Mouse (Mus musculus): ENCODE measurements at regions not wholly inside any gene's neighbourhood (a gene's known extent, or its start where the extent isn't known, plus 50 kb on each side); places are given as distances from the start of the nearest gene placed in this dataset.
A peak's percentile ranks its signal among the peaks of the same experiment; 100 is the strongest.

DNA sequence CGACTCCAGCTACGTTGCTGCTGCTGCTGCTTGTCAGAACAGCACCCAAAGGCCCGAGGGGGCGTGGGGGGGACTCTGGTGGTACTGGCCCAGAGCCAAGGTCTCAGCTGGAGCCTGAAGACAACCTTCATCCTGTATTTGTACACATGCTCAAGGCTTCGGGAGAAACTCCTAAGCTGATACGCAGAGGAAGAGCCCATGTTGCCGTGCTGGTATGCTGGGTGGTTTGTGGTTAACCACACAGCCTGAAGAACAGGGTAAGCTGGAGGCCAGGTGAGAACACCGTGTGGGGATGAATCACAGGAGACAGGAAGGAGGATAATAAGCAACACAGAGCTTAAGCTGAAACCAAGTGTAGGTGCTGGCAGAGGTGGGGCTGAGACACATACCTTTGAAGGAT lies 68.9 kb upstream of the Atl2 start:
- ATAC-seq = no peak
- 80% methylated on average over 8 of the region's 8 CpGs for WGBS
- H3K36me3 ChIP-seq (ENCODE audit: control insufficient read depth, insufficient read depth) = no peaks in the 10 kb centered on the region

GRCm38 (mm10) chr17:79963330-79963729 lies 67.4 kb upstream of the Atl2 start:
- H3K9ac ChIP-seq (replicated peaks; ENCODE audit: low read depth, low read length) = no peak overlapping the region
- H3K9me3 ChIP-seq (ENCODE audit: control insufficient read depth, low read length) = no peaks in the 10 kb centered on the region
- H3K27ac ChIP-seq (ENCODE audit: low read length) = no peak overlapping the region
- no peak overlapping the region for H3K4me2 ChIP-seq (ENCODE audit: low read length)
- H3K36me3 ChIP-seq (ENCODE audit: control insufficient read depth, insufficient read depth) = no peaks in the 10 kb centered on the region
- no peaks in the 10 kb centered on the region for H3K4me1 ChIP-seq (replicated peaks; ENCODE audit: control insufficient read depth, insufficient read depth, low read length)
- no peak overlapping the region for H3K4me3 ChIP-seq (replicated peaks; ENCODE audit: low read length)
- ATAC-seq = no peak
- 84% methylated on average over 2 of the region's 2 CpGs for WGBS
- no peaks in the 10 kb centered on the region for H3K27me3 ChIP-seq (replicated peaks; ENCODE audit: control insufficient read depth, insufficient read depth, low read length)

More for the DNA sequence above, 68.9 kb upstream of the Atl2 start:
- no peaks in the 10 kb centered on the region for H3K4me1 ChIP-seq (replicated peaks; ENCODE audit: control insufficient read depth, insufficient read depth, low read length)
- no peak overlapping the region for H3K27ac ChIP-seq (ENCODE audit: low read length)
- H3K4me3 ChIP-seq (replicated peaks; ENCODE audit: low read length) = no peak overlapping the region
- no peaks in the 10 kb centered on the region for H3K27me3 ChIP-seq (replicated peaks; ENCODE audit: control insufficient read depth, insufficient read depth, low read length)
- H3K4me2 ChIP-seq (ENCODE audit: low read length) = no peak overlapping the region
- H3K9ac ChIP-seq (replicated peaks; ENCODE audit: low read depth, low read length) = no peak overlapping the region
- no peaks in the 10 kb centered on the region for H3K9me3 ChIP-seq (ENCODE audit: control insufficient read depth, low read length)

- Histone ChIP-seq H3K4me3 (replicated peaks; ENCODE audit: low read length) (no peak overlapping the region), H3K36me3 (ENCODE audit: control insufficient read depth, insufficient read depth) (no peaks in the 10 kb centered on the region), H3K27ac (ENCODE audit: low read length) (no peak overlapping the region), H3K27me3 (replicated peaks; ENCODE audit: control insufficient read depth, insufficient read depth, low read length) (no peaks in the 10 kb centered on the region), H3K4me1 (replicated peaks; ENCODE audit: control insufficient read depth, insufficient read depth, low read length) (no peaks in the 10 kb centered on the region), H3K9ac (replicated peaks; ENCODE audit: low read depth, low read length) (no peak overlapping the region), H3K4me2 (ENCODE audit: low read length) (no peak overlapping the region), H3K9me3 (ENCODE audit: control insufficient read depth, low read length) (no peaks in the 10 kb centered on the region)
- ATAC-seq = no peak
- WGBS = 83% methylated on average over 9 of the region's 9 CpGs
These were observed 65.5 kb upstream of the Atl2 start for GRCm38 (mm10) chr17:79961391-79961790.

DNA sequence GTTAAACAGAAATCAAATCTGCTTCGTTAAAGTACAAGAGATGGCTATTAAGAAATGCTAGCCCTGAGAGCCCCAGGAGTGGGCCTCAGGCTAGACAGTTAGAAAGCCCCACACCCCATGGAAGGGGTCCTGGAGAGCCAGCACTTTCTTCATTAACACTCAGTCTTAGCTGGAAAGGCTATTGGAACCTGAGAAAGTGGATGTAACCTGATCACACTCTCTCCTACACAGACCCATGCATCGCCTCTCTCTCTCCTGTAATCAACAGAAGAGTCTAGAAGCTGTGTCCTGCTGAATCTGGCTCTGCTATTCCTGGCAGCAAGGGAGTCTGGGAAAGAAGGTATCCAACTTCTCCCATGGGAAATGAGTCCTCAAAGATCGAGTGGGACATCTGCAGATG lies 64.8 kb upstream of the Atl2 start:
- Histone ChIP-seq H3K4me3 (replicated peaks; ENCODE audit: low read length) (no peak overlapping the region), H3K4me1 (replicated peaks; ENCODE audit: control insufficient read depth, insufficient read depth, low read length) (no peaks in the 10 kb centered on the region), H3K9ac (replicated peaks; ENCODE audit: low read depth, low read length) (no peak overlapping the region), H3K27ac (ENCODE audit: low read length) (no peak overlapping the region), H3K9me3 (ENCODE audit: control insufficient read depth, low read length) (no peaks in the 10 kb centered on the region), H3K4me2 (ENCODE audit: low read length) (no peak overlapping the region), H3K36me3 (ENCODE audit: control insufficient read depth, insufficient read depth) (no peaks in the 10 kb centered on the region), H3K27me3 (replicated peaks; ENCODE audit: control insufficient read depth, insufficient read depth, low read length) (no peaks in the 10 kb centered on the region)
- WGBS = 48% methylated on average over 3 of the region's 3 CpGs
- no peak for ATAC-seq

GRCm38 (mm10) chr17:79955267-79955666 lies 59.3 kb upstream of the Atl2 start:
- no peak overlapping the region for H3K9ac ChIP-seq (replicated peaks; ENCODE audit: low read depth, low read length)
- no peak for ATAC-seq
- WGBS = 44% methylated on average over 1 of the region's 1 CpGs

GRCm38 (mm10) chr17:79954624-79955244 lies 58.8 kb upstream of the Atl2 start:
- no peaks in the 10 kb centered on the region for H3K27me3 ChIP-seq (replicated peaks; ENCODE audit: control insufficient read depth, insufficient read depth, low read length)
- H3K36me3 ChIP-seq (ENCODE audit: control insufficient read depth, insufficient read depth) = no peaks in the 10 kb centered on the region
- H3K4me3 ChIP-seq (replicated peaks; ENCODE audit: low read length) = no peak overlapping the region
- H3K4me2 ChIP-seq (ENCODE audit: low read length) = no peak overlapping the region
- H3K27ac ChIP-seq (ENCODE audit: low read length) = no peak overlapping the region
- no peak overlapping the region for H3K9ac ChIP-seq (replicated peaks; ENCODE audit: low read depth, low read length)
- H3K4me1 ChIP-seq (replicated peaks; ENCODE audit: control insufficient read depth, insufficient read depth, low read length) = peaks cover 17% of the 10 kb centered on the region
- 44% methylated on average over 6 of the region's 6 CpGs for WGBS
- H3K9me3 ChIP-seq (ENCODE audit: control insufficient read depth, low read length) = no peaks in the 10 kb centered on the region
- ATAC-seq = peak; percentile 46; the same call in 1 of the 2 replicates

More at GRCm38 (mm10) chr17:79955267-79955666, 59.3 kb upstream of the Atl2 start:
- no peak overlapping the region for H3K27ac ChIP-seq (ENCODE audit: low read length)
- no peaks in the 10 kb centered on the region for H3K9me3 ChIP-seq (ENCODE audit: control insufficient read depth, low read length)
- no peak overlapping the region for H3K4me3 ChIP-seq (replicated peaks; ENCODE audit: low read length)
- no peak overlapping the region for H3K4me2 ChIP-seq (ENCODE audit: low read length)
- peaks cover 12% of the 10 kb centered on the region for H3K4me1 ChIP-seq (replicated peaks; ENCODE audit: control insufficient read depth, insufficient read depth, low read length)
- H3K27me3 ChIP-seq (replicated peaks; ENCODE audit: control insufficient read depth, insufficient read depth, low read length) = no peaks in the 10 kb centered on the region
- no peaks in the 10 kb centered on the region for H3K36me3 ChIP-seq (ENCODE audit: control insufficient read depth, insufficient read depth)

DNA sequence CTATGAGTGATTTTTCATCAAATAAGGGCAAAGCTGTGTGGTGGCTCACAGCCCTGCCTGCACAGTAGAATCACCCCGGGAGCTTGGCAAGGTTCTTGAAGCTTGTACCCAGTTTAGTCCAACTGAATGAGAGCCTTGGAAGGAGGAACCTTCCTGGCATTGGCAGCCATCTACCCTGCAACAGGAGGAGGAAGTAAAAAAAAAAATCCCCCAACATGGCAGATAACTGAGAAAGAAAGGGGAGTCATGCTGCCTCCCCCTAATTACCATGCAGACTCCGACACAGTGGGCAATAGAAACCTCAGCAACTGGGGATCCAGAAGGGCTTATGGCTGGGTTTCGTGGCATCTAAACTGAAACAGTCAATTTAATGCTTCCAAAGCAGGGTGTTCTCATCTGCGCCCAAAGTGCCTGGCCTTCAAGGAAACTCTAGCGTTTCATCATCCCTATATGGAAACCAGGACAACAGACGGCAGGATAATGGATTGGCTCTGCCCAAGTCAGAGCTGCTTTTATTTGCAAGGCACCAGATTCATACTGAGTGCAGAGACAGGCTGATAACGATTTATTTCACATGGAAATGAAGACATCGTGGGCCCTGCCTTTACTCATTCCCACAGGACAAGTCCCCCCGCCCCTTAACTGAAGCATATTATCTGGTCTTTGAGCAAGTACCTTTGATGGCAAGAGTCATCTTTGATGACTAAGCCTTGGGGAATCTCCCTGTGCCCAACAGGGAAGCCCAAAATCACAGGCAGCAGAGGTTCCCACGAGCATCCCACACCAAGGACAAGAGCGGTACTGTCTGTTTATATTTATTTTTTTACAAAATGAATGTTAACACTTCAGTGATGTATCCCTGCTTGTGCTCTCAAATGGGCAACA lies 52.9 kb upstream of the Atl2 start:
- 35% methylated on average over 11 of the region's 11 CpGs for WGBS
- H3K27ac ChIP-seq (ENCODE audit: low read length) = peak overlapping the region; percentile 69
- H3K9me3 ChIP-seq (ENCODE audit: control insufficient read depth, low read length) = no peaks in the 10 kb centered on the region
- peaks cover 24% of the 10 kb centered on the region for H3K4me1 ChIP-seq (replicated peaks; ENCODE audit: control insufficient read depth, insufficient read depth, low read length)
- ATAC-seq = peak; percentile 70
- no peak overlapping the region for H3K4me3 ChIP-seq (replicated peaks; ENCODE audit: low read length)
- H3K27me3 ChIP-seq (replicated peaks; ENCODE audit: control insufficient read depth, insufficient read depth, low read length) = no peaks in the 10 kb centered on the region
- H3K36me3 ChIP-seq (ENCODE audit: control insufficient read depth, insufficient read depth) = no peaks in the 10 kb centered on the region
- no peak overlapping the region for H3K9ac ChIP-seq (replicated peaks; ENCODE audit: low read depth, low read length)
- peak overlapping the region; percentile 27 for H3K4me2 ChIP-seq (ENCODE audit: low read length)

Data from forebrain, embryonic 16.5 days (tissue).